Mouse (Mus musculus) limb, embryonic 14.5 days (tissue): ENCODE measurements at regions not wholly inside any gene's neighbourhood (a gene's known extent, or its start where the extent isn't known, plus 50 kb on each side); places are given as distances from the start of the nearest gene placed in this dataset.
A peak's percentile ranks its signal among the peaks of the same experiment; 100 is the strongest.

Source experiments
- ATAC-seq: fragments of 200-750 bp; cut with Nextera tagmentation; 2 replicates; pipeline ENCODE4 v1.8.0; 2017; ENCODE audit warnings: low read depth, moderate number of reproducible peaks, moderate TSS enrichment; ENCODE audit not compliant: low FRiP score
- DNase-seq: peaks from one replicate; pipeline ENCODE4 v3.0.0-alpha.2; 2015; ENCODE audit warnings: low spot score
- H3K27ac ChIP-seq: fragments of 300-500 bp; sonication (generic); replicated peaks from 2 replicates; pipeline ENCODE4 v1.5.1; 2014; ENCODE audit warnings: low read depth, mild to moderate bottlenecking, low read length, moderate library complexity, mixed read lengths
- H3K27me3 ChIP-seq: fragments of 300-500 bp; sonication (generic); 2 replicates; pipeline ENCODE4 v1.6.1; 2014; ENCODE audit warnings: low read length, mixed read lengths; ENCODE audit not compliant: control insufficient read depth, insufficient read depth
- H3K36me3 ChIP-seq: fragments of 300-500 bp; sonication (generic); 2 replicates; pipeline ENCODE4 v1.6.1; 2014; ENCODE audit warnings: mild to moderate bottlenecking, low read length, moderate library complexity, mixed read lengths; ENCODE audit not compliant: control insufficient read depth, insufficient read depth
- H3K4me1 ChIP-seq: fragments of 300-500 bp; sonication (generic); 2 replicates; pipeline ENCODE4 v1.6.1; 2014; ENCODE audit warnings: antibody characterized with exemption, low read length, mixed read lengths; ENCODE audit not compliant: control insufficient read depth, insufficient read depth
- H3K4me2 ChIP-seq: fragments of 300-500 bp; sonication (generic); replicated peaks from 2 replicates; pipeline ENCODE4 v1.6.1; 2014; ENCODE audit warnings: low read depth, mild to moderate bottlenecking, low read length, moderate library complexity; ENCODE audit not compliant: severe bottlenecking
- H3K4me3 ChIP-seq: fragments of 300-500 bp; sonication (generic); replicated peaks from 2 replicates; pipeline ENCODE4 v1.5.1; 2014; ENCODE audit warnings: low read length
- H3K9ac ChIP-seq: fragments of 300-500 bp; sonication (generic); 2 replicates; pipeline ENCODE4 v1.6.1; 2014; ENCODE audit warnings: mild to moderate bottlenecking, low read depth, low read length, moderate library complexity; ENCODE audit not compliant: severe bottlenecking
- H3K9me3 ChIP-seq: fragments of 300-500 bp; sonication (generic); 2 replicates; pipeline ENCODE4 v1.6.1; 2016; ENCODE audit warnings: low read length; ENCODE audit not compliant: control insufficient read depth
- POLR2A ChIP-seq: fragments of 200-500 bp; IDR thresholded peaks from 2 replicates; pipeline ENCODE4 v1.8.0; 2012; ENCODE audit warnings: inconsistent platforms, mild to moderate bottlenecking, moderate library complexity, borderline replicate concordance; ENCODE audit not compliant: insufficient read depth, insufficient read length; ENCODE audit errors: extremely low read depth
- WGBS: fragments of 180-500 bp; shearing (Covaris S2); extraction: QIAGEN DNeasy Blood & Tissue Kit; methylation state at CpG from one replicate; pipeline ENCODE4 v1.1.7; 2014; 5-methylcytosine and 5-hydroxymethylcytosine counted together

DNA sequence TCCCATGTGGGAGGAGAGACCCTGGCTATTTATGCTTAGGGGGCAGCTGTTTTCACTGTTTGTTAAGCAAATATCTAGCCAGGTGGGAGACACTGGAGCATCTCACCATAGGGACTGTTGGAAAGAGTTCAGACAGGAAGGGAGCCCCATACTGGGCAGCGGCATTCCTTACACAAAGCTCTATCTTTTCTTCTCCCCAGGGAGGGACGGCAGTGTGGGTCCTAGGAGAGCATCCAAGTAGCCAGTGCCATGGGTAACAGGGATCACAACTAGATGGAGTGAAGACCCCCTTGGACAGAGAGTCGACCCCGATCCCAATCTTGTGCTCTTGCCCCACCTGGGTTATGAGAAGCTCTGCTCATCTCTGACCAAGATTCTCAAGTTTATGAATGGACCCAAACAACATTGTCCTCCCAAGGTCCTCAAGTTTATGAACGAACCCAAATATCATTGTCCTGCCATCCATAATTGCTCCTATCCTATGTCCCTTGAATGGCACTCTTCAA is 55.5 kb upstream of the Slco4a1 start:
- no peak for TF ChIP-seq POLR2A
- Histone ChIP-seq H3K4me3 (no peak overlapping the region), H3K9me3 (no peaks in the 10 kb centered on the region), H3K27me3 (no peaks in the 10 kb centered on the region), H3K4me2 (no peak overlapping the region), H3K4me1 (no peaks in the 10 kb centered on the region), H3K27ac (no peak overlapping the region), H3K36me3 (no peaks in the 10 kb centered on the region), H3K9ac (no peak overlapping the region)
- ATAC-seq, result no peak
- 86% methylated on average over 5 of the region's 5 CpGs for WGBS
- no peak for DNase-seq

- Histone ChIP-seq H3K4me2 (no peak overlapping the region), H3K9me3 (no peaks in the 10 kb centered on the region), H3K9ac (no peak overlapping the region), H3K4me1 (no peaks in the 10 kb centered on the region), H3K27me3 (no peaks in the 10 kb centered on the region), H3K36me3 (no peaks in the 10 kb centered on the region), H3K4me3 (no peak overlapping the region), H3K27ac (no peak overlapping the region)
- 65% methylated on average over 8 of the region's 8 CpGs for WGBS
- no peak for TF ChIP-seq POLR2A
- ATAC-seq, result peak; percentile 16; the same call in 1 of the 2 replicates
- peak; percentile 19 for DNase-seq
These were observed 56.2 kb upstream of the Slco4a1 start for GRCm38 (mm10) chr2:180399651-180400513.

- Histone ChIP-seq H3K9ac (no peak overlapping the region), H3K9me3 (no peaks in the 10 kb centered on the region), H3K4me2 (no peak overlapping the region), H3K4me3 (no peak overlapping the region), H3K36me3 (no peaks in the 10 kb centered on the region), H3K4me1 (no peaks in the 10 kb centered on the region), H3K27me3 (no peaks in the 10 kb centered on the region), H3K27ac (no peak overlapping the region)
- no peak for DNase-seq
- ATAC-seq, result no peak
- WGBS, result 78% methylated on average over 6 of the region's 6 CpGs
- no peak for TF ChIP-seq POLR2A
These were observed 57.1 kb upstream of the Slco4a1 start for GRCm38 (mm10) chr2:180398851-180399447.

DNA sequence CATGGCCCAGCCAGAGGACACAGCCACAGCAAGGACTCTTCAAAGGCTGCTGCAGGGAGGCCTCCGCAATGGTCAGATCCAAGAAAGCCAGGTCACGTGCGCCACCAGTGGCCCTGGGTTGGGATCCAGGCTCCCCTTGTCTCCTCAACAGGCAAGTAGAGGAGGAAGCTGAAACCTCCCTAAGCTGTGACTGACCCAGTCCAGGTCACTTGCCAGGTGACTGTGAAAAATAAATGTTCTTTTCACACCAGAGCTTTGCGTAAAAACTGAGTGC is 57.6 kb upstream of the Slco4a1 start:
- ATAC-seq, result no peak
- no peak for DNase-seq
- no peaks in the 10 kb centered on the region for H3K36me3 ChIP-seq
- no peak overlapping the region for H3K27ac ChIP-seq
- H3K9ac ChIP-seq, result no peak overlapping the region
- H3K4me1 ChIP-seq, result no peaks in the 10 kb centered on the region
- peaks cover 3% of the 10 kb centered on the region; the same call in 1 of the 2 replicates for H3K27me3 ChIP-seq
- WGBS, result 84% methylated on average over 4 of the region's 4 CpGs
- H3K4me2 ChIP-seq, result no peak overlapping the region
- no peak overlapping the region for H3K4me3 ChIP-seq
- no peak for TF ChIP-seq POLR2A
- no peaks in the 10 kb centered on the region for H3K9me3 ChIP-seq

DNA sequence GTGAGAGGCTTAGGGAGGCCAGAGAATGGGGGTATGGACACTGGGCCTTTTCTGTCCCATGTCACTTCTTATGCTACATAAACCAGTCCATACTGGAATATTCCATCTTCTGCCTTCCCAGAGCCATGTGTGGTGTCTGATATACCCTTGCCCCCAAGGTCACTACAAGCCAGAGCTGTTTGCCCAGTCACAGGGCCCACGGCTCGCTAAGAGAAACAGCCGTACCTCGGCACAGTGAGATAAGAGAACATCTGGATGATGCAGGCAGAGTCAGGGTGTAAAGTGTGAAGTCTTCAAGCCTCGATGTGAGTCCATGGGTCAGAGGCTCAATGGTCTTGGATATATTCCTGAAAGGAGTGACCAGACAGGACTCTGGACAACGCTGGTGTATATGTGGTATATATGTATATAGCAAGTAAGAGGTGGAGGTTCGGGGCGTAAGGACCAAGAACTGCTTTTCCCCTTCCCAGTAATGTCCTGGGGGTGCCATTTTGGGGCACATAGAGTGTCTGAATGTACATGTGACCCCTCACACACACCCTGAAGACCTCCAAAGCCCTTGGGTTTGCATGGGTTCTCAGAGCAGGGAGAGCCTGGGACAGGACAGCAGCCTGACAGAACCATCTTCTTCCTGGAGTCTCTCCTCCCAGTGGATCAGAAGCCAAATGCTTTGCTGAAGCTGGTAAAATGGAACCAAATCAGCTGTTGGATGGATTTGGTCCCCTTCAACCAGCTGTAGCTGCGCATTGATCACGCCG is 58.1 kb upstream of the Slco4a1 start:
- H3K9ac ChIP-seq, result no peak overlapping the region
- no peak for TF ChIP-seq POLR2A
- 86% methylated on average over 11 of the region's 11 CpGs for WGBS
- H3K9me3 ChIP-seq, result no peaks in the 10 kb centered on the region
- no peaks in the 10 kb centered on the region for H3K4me1 ChIP-seq
- DNase-seq (no peak), ATAC-seq (no peak)
- H3K4me2 ChIP-seq, result no peak overlapping the region
- peaks cover 4% of the 10 kb centered on the region; the same call in 1 of the 2 replicates for H3K27me3 ChIP-seq
- H3K27ac ChIP-seq, result no peak overlapping the region
- no peak overlapping the region for H3K4me3 ChIP-seq
- H3K36me3 ChIP-seq, result no peaks in the 10 kb centered on the region
